Mouse (Mus musculus) ES-E14 (cell line): Measurements from ENCODE around the gene Mrpl24.

Experiments
- CHD2 ChIP-seq: IDR thresholded peaks from 2 replicates; pipeline ENCODE4 v1.6.1; 2014; ENCODE audit warnings: mild to moderate bottlenecking, low read depth, low read length, inconsistent platforms
- HCFC1 ChIP-seq: IDR thresholded peaks from 2 replicates; pipeline ENCODE4 v1.6.1; 2012; ENCODE audit warnings: low read length, inconsistent platforms, borderline replicate concordance; ENCODE audit not compliant: insufficient read depth
- MAFK ChIP-seq: IDR thresholded peaks from 2 replicates; pipeline ENCODE4 v1.6.1; 2014; ENCODE audit warnings: mild to moderate bottlenecking, low read depth, low read length, inconsistent platforms; ENCODE audit not compliant: insufficient read depth
- ZC3H11A ChIP-seq: IDR thresholded peaks from 2 replicates; pipeline ENCODE4 v1.6.1; 2012; ENCODE audit warnings: low read depth, mild to moderate bottlenecking, inconsistent platforms, low read length, borderline replicate concordance
- ZNF384 ChIP-seq: IDR thresholded peaks from 2 replicates; pipeline ENCODE4 v1.6.1; 2012; ENCODE audit warnings: low read depth, low read length, inconsistent platforms

- no peak for TF ChIP-seq ZNF384
- peak; percentile 99 for TF ChIP-seq HCFC1
- no peak for TF ChIP-seq MAFK
- TF ChIP-seq ZC3H11A: no peak
- peak; percentile 59; the same call in 1 of the 2 replicates for TF ChIP-seq CHD2
These were observed 33.9 kb upstream of the Mrpl24 start, which contains the start of gene Prcc for GRCm38 (mm10) chr3:87885281-87886003.
